Mouse (Mus musculus): ENCODE data around the gene Wdr81.

Wdr81 gene

GRCm38 (mm10) chr11:75399411-75399841 is 55.1 kb downstream of the Wdr81 start:
- no peak for DNase-seq (ENCODE audit: low read depth, low spot score)

- DNase-seq (ENCODE audit: low read depth, low spot score), result no peak
These were observed 57.1 kb downstream of the Wdr81 start for GRCm38 (mm10) chr11:75397452-75397851.

GRCm38 (mm10) chr11:75395611-75396010 is 58.9 kb downstream of the Wdr81 start:
- DNase-seq (ENCODE audit: low read depth, low spot score), result no peak

Data from brain, embryonic 18.5 days (tissue).